ENCODE assay signal across 24 mouse cellular contexts in genomic region chr5:91797362-91797761, GRCm38 (mm10).
DNase-seq lines count a peak whose midpoint lies in the region; ATAC-seq lines count a peak whose summit lies in the region.
"Had no signal": no experiment of that assay in that cellular context is flagged by ENCODE, and none has a peak within 500 bp of the region (broad histone marks: within the 10 kb centered on the region; RNA-seq: fewer than 3 reads in every experiment).

No protein-coding gene starts in this region.

- no peak overlapping the region for H3K4me3 ChIP-seq in heart, embryonic 12.5 days
- H3K4me3 ChIP-seq in heart, embryonic 10.5 days: no peak overlapping the region
- H3K4me3 ChIP-seq in hindbrain, embryonic 16.5 days (ENCODE audit: low read length): no peak overlapping the region
- H3K4me3 ChIP-seq: embryonic facial prominence, embryonic 13.5 days; embryonic facial prominence, embryonic 15.5 days; erythroblast, embryonic 14.5 days; forebrain, embryonic 10.5 days; forebrain, embryonic 12.5 days had no signal

- ATAC-seq in heart, embryonic 12.5 days (ENCODE audit: insufficient number of reproducible peaks, low FRiP score): no peak
- no peak for ATAC-seq in hindbrain, embryonic 16.5 days
- ATAC-seq: forebrain, embryonic 14.5 days had no signal

- intact Hi-C loops in heart, postnatal 10 days (cut with DNase I): no loop called here

- peak; percentile 25 to 41 for DNase-seq in heart, adult 18-20 months
- DNase-seq in heart, adult 8-10 months (ENCODE audit: low spot score): peak; percentile 24
- no peak for DNase-seq in heart, embryonic 10.5 days (ENCODE audit: low spot score)
- peak; percentile 17 to 21 for DNase-seq in heart, adult 9 months (ENCODE audit: low spot score in 2 of 2)
- DNase-seq in heart, postnatal 10 days: peak; percentile 30 to 46
- no peak for DNase-seq in frontal cortex, postnatal 36 days (ENCODE audit: low spot score in 2 of 2)
- DNase-seq: adrenal gland, adult 2 months; adrenal gland, postnatal 10 days; adrenal gland, postnatal 25 days; cerebellum, adult 11 months; cerebellum, adult 18-20 months; cerebellum, adult 8-10 months; cerebellum, adult 9-11 months; cerebellum, postnatal 14 days; cerebellum, postnatal 36 days; embryo, embryonic 11 days had no signal

- 79% methylated on average over 3 of the region's 3 CpGs for WGBS in heart, embryonic 12.5 days
- WGBS in heart, embryonic 10.5 days: 87% methylated on average over 3 of the region's 3 CpGs
- 74% methylated on average over 3 of the region's 3 CpGs for WGBS in hindbrain, embryonic 16.5 days

- no peaks in the 10 kb centered on the region for H3K9me3 ChIP-seq in heart, embryonic 12.5 days (replicated peaks)
- no peaks in the 10 kb centered on the region for H3K9me3 ChIP-seq in heart, embryonic 10.5 days
- no peaks in the 10 kb centered on the region for H3K9me3 ChIP-seq in hindbrain, embryonic 16.5 days (ENCODE audit: control insufficient read depth, low read length)
- H3K9me3 ChIP-seq: embryonic facial prominence, embryonic 13.5 days; embryonic facial prominence, embryonic 15.5 days; forebrain, embryonic 10.5 days; forebrain, embryonic 12.5 days had no signal

- H3K4me2 ChIP-seq in heart, embryonic 12.5 days: no peak overlapping the region
- no peak overlapping the region for H3K4me2 ChIP-seq in hindbrain, embryonic 16.5 days (ENCODE audit: low read length)
- H3K4me2 ChIP-seq: embryonic facial prominence, embryonic 13.5 days; embryonic facial prominence, embryonic 15.5 days; forebrain, embryonic 12.5 days had no signal

- no peaks in the 10 kb centered on the region for H3K27me3 ChIP-seq in heart, embryonic 12.5 days (replicated peaks)
- no peaks in the 10 kb centered on the region for H3K27me3 ChIP-seq in heart, embryonic 10.5 days (ENCODE audit: insufficient read depth, poor library complexity, severe bottlenecking)
- H3K27me3 ChIP-seq in hindbrain, embryonic 16.5 days (replicated peaks; ENCODE audit: control insufficient read depth, insufficient read depth, low read length): no peaks in the 10 kb centered on the region
- H3K27me3 ChIP-seq: embryonic facial prominence, embryonic 13.5 days; embryonic facial prominence, embryonic 15.5 days; forebrain, embryonic 12.5 days had no signal

- H3K4me1 ChIP-seq in heart, embryonic 12.5 days (replicated peaks): no peaks in the 10 kb centered on the region
- H3K4me1 ChIP-seq in heart, embryonic 10.5 days: no peaks in the 10 kb centered on the region
- no peaks in the 10 kb centered on the region for H3K4me1 ChIP-seq in hindbrain, embryonic 16.5 days (ENCODE audit: control insufficient read depth, insufficient read depth, low read depth, low read length)
- H3K4me1 ChIP-seq: embryonic facial prominence, embryonic 13.5 days; embryonic facial prominence, embryonic 15.5 days; forebrain, embryonic 12.5 days had no signal

- no peak overlapping the region for H3K9ac ChIP-seq in heart, embryonic 12.5 days
- H3K9ac ChIP-seq in hindbrain, embryonic 16.5 days (ENCODE audit: low read depth, low read length): no peak overlapping the region
- H3K9ac ChIP-seq: embryonic facial prominence, embryonic 13.5 days; embryonic facial prominence, embryonic 15.5 days; forebrain, embryonic 12.5 days had no signal

- H3K36me3 ChIP-seq in heart, embryonic 12.5 days: no peaks in the 10 kb centered on the region
- no peaks in the 10 kb centered on the region for H3K36me3 ChIP-seq in heart, embryonic 10.5 days
- no peaks in the 10 kb centered on the region for H3K36me3 ChIP-seq in hindbrain, embryonic 16.5 days (ENCODE audit: control insufficient read depth, insufficient read depth, low read length)
- H3K36me3 ChIP-seq: embryonic facial prominence, embryonic 13.5 days; embryonic facial prominence, embryonic 15.5 days; forebrain, embryonic 10.5 days; forebrain, embryonic 12.5 days had no signal

- no peak overlapping the region for H3K27ac ChIP-seq in heart, embryonic 12.5 days (ENCODE audit: poor library complexity, severe bottlenecking)
- no peak overlapping the region for H3K27ac ChIP-seq in heart, embryonic 10.5 days
- no peak overlapping the region for H3K27ac ChIP-seq in hindbrain, embryonic 16.5 days (ENCODE audit: low read depth, low read length)
- H3K27ac ChIP-seq: embryonic facial prominence, embryonic 13.5 days; embryonic facial prominence, embryonic 15.5 days; forebrain, embryonic 10.5 days; forebrain, embryonic 12.5 days had no signal

Comparison
In these comparisons a context has a peak if more than half of its experiments do, and no peak if none do; other contexts are left out.
1. DNase-seq: peak in heart, adult 18-20 months (2 of 2), heart, adult 8-10 months (single experiment), heart, adult 9 months (2 of 2) and heart, postnatal 10 days (2 of 2); none in heart, embryonic 10.5 days (single experiment) and frontal cortex, postnatal 36 days (0 of 2).